Mouse (Mus musculus): Measurements from ENCODE around the gene Vsig10l. TPM values are rescaled to one million over a fixed set of nuclear protein-coding genes. Genes with fewer than 3 reads are reported as not detected.
A peak's percentile ranks its signal among the peaks of the same experiment; 100 is the strongest.

Gene Vsig10l
- total RNA-seq, 2 experiments from 2014 or later = 2.6 to 2.7 TPM

DNA sequence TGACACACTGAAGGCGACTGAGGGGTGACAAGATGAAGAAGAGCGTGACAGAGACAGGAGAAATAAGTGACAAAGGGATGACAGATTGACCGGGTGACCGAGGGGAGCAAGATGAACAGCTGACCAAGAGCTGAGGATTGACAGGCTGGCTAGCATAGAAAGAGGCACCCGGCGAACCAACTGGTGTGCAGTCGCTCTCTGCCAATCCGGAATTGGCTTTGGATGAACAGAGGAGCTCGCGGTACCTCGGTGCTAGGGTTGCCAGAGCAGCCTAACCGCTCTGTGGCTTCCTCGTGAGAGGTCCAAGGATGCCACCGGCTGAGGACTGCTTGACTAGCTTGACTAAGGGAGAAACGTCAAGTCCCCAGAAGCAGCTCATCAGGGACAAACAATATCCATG is 55.4 kb downstream of the Vsig10l start:
- DNase-seq (ENCODE audit: low spot score in 2 of 2) = peak in 1 of 2 experiments; percentile 14

Small RNAs within 50 kb of the gene (microRNA-seq; reads per million reads assigned to microRNA genes)
- gene Mir7051 = 0.20 to 0.49 reads per million in 2 experiments

Other genes with a start within 250 kb of the Vsig10l start
- gene Zfp715, start 149.9 kb upstream of the Vsig10l start, total RNA-seq (2021) = 10 to 100 TPM; 20.9 to 22.5 TPM
- 1 to 10 TPM; 1.1 to 1.3 TPM for gene Siglecf, start 111.8 kb upstream of the Vsig10l start, total RNA-seq (2021)
- gene Siglecg, start 54.9 kb upstream of the Vsig10l start, total RNA-seq (2021) = not detected
- gene Lim2, start 35.5 kb upstream of the Vsig10l start, total RNA-seq (2021) = not detected
- not detected for gene Nkg7, start 26.1 kb upstream of the Vsig10l start, total RNA-seq (2021)
- not detected for gene Cldnd2, start 22.4 kb upstream of the Vsig10l start, total RNA-seq (2021)
- gene Etfb, start 19.1 kb upstream of the Vsig10l start, total RNA-seq (2021) = 10 to 100 TPM; 72.8 to 74.5 TPM
- gene Gm45233, start 19.0 kb upstream of the Vsig10l start, total RNA-seq (2021) = 1 to 10 TPM in 1 of 2 experiments, under 1 TPM in 1; 0.82 to 1.1 TPM
- gene Iglon5, start 26.9 kb downstream of the Vsig10l start, total RNA-seq (2021) = 10 to 100 TPM; 21.4 to 23.2 TPM
- not detected for gene 4931406B18Rik, start 42.8 kb downstream of the Vsig10l start, total RNA-seq (2021)
- 1 to 10 TPM; 2.9 to 4.6 TPM for gene Cd33, start 81.3 kb downstream of the Vsig10l start, total RNA-seq (2021)
- 1 to 10 TPM; 5.5 to 6.9 TPM for gene Zfp658, start 99.1 kb downstream of the Vsig10l start, total RNA-seq (2021)
- 10 to 100 TPM; 18.5 to 19.1 TPM for gene Zfp719, start 116.5 kb downstream of the Vsig10l start, total RNA-seq (2021)
- gene Zfp819, start 144.0 kb downstream of the Vsig10l start, total RNA-seq (2021) = under 1 TPM in 1 of 2 experiments, not detected in 1; 0.15 TPM
- gene Ceacam18, start 171.6 kb downstream of the Vsig10l start, total RNA-seq (2021) = under 1 TPM in 1 of 2 experiments, not detected in 1; 0.15 TPM
- gene Siglece, start 197.0 kb downstream of the Vsig10l start, total RNA-seq (2021) = 1 to 10 TPM; 1.2 to 1.5 TPM
- gene Ctu1, start 208.9 kb downstream of the Vsig10l start, total RNA-seq (2021) = 10 to 100 TPM; 10.5 to 10.6 TPM
- gene Klk14, start 227.3 kb downstream of the Vsig10l start, total RNA-seq (2021) = not detected
- gene Klk13, start 249.4 kb downstream of the Vsig10l start, total RNA-seq (2021) = not detected

Measured in layer of hippocampus, adult 18-20 months (tissue).